Mouse (Mus musculus) layer of hippocampus, adult 11-12 months (tissue): ENCODE data around the gene Rhbdf1.

Experiments
- DNase-seq: peaks from one replicate; pipeline ENCODE4 v3.0.0; 2022; ENCODE audit warnings: low spot score

Gene Rhbdf1

GRCm38 (mm10) chr11:32221951-32222409 lies at the start of gene Rhbdf1:
Gene Rhbdf1 (minus strand): TSS chr11:32222300.
- no peak for DNase-seq

DNA sequence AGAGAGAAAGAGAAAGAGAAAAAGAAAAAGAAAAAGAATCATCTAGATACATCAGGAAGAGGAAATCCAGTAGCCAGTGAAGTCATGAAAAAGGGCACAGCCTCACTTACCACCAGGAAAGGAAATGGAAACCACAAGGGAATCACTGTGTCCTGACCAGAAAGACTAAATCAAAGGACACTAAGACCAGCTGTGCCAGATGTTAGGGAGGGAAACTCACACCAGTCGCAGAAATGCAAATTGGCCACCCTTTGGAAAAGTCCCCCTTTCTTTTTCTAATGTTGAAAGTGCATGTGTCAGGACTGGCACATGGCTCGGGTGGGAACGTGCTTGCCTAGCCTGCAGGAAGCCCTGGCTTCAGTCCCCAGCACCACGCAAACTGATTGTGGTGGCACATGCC lies 49.1 kb upstream of the Rhbdf1 start:
- DNase-seq, result no peak

DNA sequence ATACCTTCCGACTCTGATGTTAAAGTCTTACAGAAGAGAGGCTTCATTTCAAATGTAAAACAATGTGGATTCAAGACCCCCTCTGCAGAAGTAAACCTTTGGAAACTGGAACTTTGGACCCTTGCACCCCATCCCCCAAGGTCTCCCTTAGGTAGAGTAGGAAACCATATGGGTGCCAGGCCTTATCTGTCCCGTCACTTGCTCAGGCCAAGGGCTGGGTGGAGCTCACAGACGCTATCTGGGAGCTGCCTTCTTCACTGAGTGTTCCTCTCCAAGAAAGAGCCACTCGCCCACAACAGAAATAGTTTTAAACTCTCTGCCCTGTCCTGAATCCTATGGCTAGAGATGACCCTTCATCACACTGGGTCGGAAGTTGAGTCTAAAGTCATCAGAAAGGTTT lies 46.9 kb upstream of the Rhbdf1 start:
- DNase-seq, result no peak

DNA sequence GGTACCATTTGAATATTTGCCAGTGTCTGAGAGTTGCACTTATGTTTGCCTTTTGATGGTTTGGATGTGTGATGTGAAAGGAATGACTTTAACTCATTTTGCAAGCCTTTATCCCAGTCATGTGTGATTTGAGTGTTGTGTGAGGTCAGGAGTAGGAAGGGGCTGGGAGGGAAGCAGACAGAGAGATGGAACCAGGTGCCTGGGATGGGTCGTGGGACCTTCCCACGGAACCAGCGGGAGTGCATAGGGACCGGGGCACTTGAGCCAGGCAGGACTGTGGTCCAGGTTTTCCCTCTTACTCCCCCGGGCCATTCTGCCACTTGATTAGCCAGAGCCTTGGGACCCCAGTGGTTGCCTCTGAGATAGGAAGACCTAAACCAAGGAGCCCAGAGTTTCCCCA lies 45.9 kb upstream of the Rhbdf1 start:
- DNase-seq, result no peak

GRCm38 (mm10) chr11:32267188-32267884 lies 45.2 kb upstream of the Rhbdf1 start, which contains the start of gene Nprl3:
Gene Nprl3 (minus strand): TSS chr11:32267707.
- peak; percentile 95 for DNase-seq

- DNase-seq, result no peak
Observed at GRCm38 (mm10) chr11:32266776-32267175, 44.7 kb upstream of the Rhbdf1 start.

GRCm38 (mm10) chr11:32266194-32266593 lies 44.1 kb upstream of the Rhbdf1 start:
- no peak for DNase-seq

- DNase-seq, result no peak
Observed at GRCm38 (mm10) chr11:32265117-32265738, 43.1 kb upstream of the Rhbdf1 start.

DNA sequence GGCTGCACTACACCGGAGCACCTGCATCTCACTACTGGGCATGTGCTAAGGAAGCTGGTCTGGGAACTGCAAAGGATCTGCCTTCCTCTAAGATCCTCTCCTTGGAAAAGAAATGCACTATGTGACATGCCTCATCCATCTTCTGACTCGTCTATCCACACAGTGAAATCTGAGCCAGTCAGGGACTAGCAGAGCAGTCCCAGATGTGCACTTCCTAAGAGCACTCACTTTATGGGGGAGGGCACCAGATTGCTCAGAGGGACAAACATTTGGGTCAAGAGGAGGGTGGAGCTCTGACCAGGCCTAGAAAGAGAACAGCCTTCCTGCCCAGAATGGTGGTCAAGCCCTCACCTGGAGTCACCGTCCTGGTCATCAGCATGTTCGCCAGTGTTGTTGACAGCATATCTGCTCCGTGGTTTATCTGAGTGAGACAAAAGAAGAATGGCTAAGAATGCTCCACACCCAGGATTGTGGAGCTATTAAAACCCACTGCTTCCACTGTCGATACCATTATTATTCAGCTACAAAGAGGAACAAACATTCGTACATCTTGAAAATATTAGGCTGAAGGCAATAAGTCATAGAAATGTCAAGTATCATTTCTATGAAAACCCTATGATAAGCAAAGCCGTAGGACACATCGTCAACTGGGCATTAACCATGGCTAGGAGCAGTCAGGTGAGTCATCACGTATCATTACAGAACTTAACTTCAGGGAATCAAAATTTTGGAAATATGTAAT lies 40.7 kb upstream of the Rhbdf1 start:
- no peak for DNase-seq

GRCm38 (mm10) chr11:32256566-32256965 lies 34.5 kb upstream of the Rhbdf1 start:
- no peak for DNase-seq

DNA sequence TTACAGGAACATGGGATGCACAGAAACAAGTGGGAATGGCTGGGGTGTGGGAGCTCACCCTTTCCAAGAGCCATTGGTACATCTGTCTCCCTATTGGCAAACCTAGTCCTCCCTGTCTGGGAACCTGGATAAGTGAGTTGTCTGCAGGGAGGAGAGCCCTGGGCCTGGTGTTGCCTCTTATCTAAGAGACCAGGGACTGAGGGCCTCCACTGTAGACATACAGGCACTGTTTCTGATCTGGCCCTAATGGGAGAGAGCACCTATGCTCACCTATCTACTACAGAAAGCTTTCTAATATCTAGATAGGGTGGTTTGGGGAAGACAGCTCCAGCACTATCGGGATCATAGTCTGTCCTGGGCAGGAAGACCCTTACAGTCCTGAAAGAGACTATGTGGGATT lies 34.0 kb upstream of the Rhbdf1 start:
- DNase-seq, result no peak

DNA sequence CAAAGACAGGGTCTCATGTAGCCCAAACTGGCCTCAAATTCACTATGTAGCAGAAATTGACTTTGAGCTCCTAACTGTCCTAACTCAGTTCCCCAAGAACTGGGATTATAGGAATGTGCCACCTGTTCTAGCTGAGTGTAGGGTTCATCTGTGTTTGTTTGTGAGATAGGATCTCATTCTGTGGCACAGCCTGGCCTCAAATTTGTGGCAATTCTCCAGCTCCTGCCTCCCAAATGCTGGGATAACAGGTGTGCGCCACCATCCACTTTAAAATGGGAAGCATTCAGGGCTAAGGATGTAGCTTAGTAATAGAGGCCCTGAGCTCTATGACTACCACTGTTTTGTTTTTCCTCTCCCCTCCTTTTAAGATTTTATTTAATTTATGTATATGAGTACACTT lies 31.0 kb upstream of the Rhbdf1 start:
- DNase-seq, result no peak

DNA sequence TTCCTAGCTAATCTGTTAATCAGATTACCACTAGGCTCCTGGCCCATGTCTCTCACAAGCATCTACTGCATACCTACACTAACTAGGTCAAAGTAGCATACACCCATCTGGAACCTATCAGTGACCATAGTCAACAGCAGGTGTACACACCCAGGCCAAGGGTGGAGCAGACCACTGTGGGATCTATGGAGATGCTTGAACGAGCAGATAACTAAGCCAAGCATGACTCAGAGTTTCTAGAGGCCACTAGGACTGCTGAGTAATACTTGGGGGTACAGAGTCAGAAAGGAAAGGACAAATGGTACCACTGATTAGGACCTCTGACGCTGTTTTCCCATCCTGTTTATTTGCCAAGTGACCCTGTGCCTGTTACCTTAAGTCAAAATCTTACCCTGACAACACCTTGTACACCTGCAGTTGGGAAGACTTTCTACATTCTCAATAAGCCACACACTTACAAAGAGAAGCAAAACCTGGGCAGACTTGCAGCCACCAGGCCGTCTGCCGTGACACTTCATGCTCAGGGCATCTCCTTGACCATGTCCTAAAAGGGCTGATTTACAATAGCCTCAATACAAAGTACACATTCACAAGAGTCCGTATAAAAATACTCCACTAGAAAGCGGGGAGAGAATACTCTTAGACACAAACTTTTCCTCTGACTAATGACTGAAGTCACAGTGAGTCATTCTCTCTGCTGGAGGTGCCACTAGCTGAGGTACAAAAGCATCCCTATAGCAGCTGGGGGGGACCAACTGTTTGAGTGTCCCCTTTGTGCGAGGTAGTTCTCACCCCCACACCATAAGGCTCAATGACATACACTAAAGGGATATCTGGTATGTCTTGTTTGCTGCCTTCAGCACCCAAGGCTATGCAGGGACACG lies 29.0 kb upstream of the Rhbdf1 start:
- DNase-seq, result no peak

- DNase-seq, result no peak
Observed at GRCm38 (mm10) chr11:32248350-32248749, 26.2 kb upstream of the Rhbdf1 start.

DNA sequence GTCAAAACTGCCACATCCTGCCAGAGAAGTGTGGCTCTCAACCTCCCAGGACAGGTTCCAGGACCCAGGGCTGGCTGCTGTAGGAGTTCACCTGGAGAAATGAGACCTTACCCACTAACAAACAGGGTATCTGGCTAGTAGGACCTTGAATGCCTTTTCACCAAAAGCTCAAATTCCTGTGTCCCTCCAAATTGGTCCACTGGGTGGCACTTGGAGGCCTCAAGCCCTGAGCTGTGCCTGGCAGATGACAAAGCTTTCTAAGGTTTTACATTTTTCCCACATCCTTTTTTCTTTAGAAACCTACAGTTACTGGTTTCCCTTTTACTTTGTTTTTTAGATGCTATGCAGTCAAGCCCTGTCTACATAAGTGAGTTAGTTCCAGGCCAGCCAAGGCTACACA lies 25.0 kb upstream of the Rhbdf1 start:
- DNase-seq, result no peak

GRCm38 (mm10) chr11:32245614-32246013 lies 23.5 kb upstream of the Rhbdf1 start:
- DNase-seq, result no peak

- no peak for DNase-seq
Observed at GRCm38 (mm10) chr11:32244617-32245016, 22.5 kb upstream of the Rhbdf1 start.

DNA sequence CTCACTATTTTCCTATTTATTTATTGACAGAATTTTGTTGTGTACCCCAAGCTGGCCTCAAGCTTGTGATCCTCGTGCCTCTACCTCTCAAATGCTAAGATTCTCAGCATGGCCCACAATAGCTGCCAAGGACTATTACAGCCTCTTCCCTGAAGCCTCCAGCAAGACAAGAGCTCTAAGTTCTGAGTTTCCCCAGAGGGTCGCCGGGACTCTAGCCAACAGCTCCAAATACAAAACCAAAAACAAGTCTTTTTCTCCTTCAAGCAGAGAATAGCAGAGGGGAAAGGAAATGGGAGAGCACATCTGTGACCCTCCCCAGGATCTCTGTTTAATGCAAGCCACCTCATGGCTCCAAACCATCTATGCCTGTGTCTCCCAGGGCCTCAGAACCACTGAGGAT lies 22.0 kb upstream of the Rhbdf1 start:
- DNase-seq, result no peak

DNA sequence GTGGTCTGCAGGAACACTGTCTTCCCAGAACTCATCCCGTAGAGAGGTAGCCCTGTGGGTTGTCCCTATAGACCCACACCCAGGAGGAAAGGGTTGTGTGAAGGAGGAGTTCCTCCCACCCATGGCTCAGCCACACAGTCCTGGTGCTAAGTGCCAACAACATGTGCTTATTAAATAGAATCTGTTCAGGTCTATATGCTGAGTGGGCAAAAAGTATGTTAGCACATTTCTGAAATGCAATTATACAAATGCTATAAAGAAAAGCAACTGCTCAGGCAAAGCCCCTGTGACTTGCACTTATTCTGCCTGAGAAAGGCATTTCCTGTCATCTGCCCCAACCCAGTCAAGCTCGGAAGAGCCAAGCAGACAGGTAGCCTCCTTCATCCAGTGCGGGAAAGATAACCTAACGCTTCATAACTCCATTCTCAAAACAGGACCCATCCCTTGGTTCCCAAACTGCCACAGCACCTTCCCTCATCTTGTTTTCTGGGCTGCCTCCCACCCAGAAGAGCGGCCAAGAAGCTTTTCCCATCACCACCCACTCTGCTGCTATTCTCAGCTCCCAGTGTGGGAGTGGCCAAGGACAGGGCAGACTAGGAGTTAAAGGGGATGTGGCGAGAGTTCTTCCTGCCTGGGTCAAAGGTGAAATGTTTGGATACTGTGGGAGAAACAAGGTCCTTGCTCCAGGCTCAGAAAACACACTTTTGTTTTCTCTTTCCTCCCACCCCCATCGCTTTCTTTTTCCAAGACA lies 21.3 kb upstream of the Rhbdf1 start:
- DNase-seq, result no peak

GRCm38 (mm10) chr11:32242209-32242608 lies 20.1 kb upstream of the Rhbdf1 start:
- DNase-seq, result no peak

DNA sequence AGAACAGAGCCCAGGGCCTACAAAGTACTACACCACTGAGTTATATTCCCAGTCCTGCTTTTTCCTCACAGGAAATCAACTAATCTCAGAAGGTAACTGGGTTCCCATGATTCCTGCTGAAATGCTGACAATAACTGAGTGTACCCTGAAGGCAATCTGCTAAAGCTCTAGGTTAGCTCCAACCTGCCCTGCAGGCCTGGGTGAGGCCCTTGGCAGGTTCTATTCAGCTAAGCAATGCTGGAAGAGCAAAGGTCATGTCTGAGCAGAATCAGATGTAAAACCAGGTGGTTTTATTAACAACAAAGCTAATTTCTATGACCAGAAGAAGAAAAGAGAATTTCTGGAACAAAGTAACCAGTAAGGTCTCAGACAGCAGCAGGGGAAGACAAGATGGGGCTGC lies 19.3 kb upstream of the Rhbdf1 start:
- no peak for DNase-seq
